Mouse (Mus musculus) spleen, adult 2 months (tissue): Measurements from ENCODE around the gene Gm37240.

Source experiments
- CTCF ChIP-seq: fragments of 200-500 bp; IDR thresholded peaks from 2 replicates; pipeline ENCODE4 v1.5.1; 2011; ENCODE audit warnings: mild to moderate bottlenecking, inconsistent platforms; ENCODE audit not compliant: insufficient read depth, insufficient read length, insufficient replicate concordance; ENCODE audit errors: extremely low read depth
- POLR2A ChIP-seq: fragments of 200-500 bp; IDR thresholded peaks from 2 replicates; pipeline ENCODE4 v1.6.1; 2011; ENCODE audit warnings: low read depth, low read length, inconsistent platforms

DNA sequence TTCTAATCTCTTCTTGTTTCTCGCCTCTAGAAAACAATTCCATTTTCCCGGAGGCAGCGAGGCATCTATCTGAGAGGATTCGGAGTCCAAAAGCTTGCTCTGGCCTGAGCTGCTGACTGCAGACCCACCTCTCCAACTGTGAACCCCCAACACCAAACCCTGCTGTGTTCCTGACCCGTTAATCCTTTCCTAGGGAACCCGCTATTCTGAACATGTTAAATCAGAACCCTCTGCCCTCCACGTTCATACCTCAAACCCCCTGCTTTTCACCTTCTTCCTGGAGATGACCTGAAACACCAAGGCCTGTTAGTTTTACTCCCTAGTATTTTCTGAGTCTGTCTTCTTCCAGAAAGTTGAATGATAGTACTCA is 1271.5 kb downstream of the Gm37240 start:
- no peak for TF ChIP-seq CTCF
- no peak for TF ChIP-seq POLR2A
